Mouse (Mus musculus) heart, postnatal 10 days (tissue): Measurements from ENCODE around the gene Sox15. TPM values are rescaled to one million over a fixed set of nuclear protein-coding genes. Genes with fewer than 3 reads are reported as not detected.

Experiments used
- DNase-seq, 2 experiments: peaks; one replicate each; pipeline ENCODE4 v3.0.0; 2021
- intact Hi-C: fragments of 180-260 bp; cut with DNase I; formaldehyde crosslinking; loops from one replicate; pipeline ENCODE4 v1.15.1; 2025
- total RNA-seq, 2 experiments: library from RNA; stranded (reverse); gene quantifications; 2 replicates each; pipeline ENCODE4 v1.2.3; 2021

Sox15 gene
- total RNA-seq, 2 experiments from 2014 or later = not detected

GRCm38 (mm10) chr11:69633128-69633866 lies 21.8 kb upstream of the Sox15 start:
- intact Hi-C loops = no loop called here
- DNase-seq = no peak

- DNase-seq = no peak
- intact Hi-C loops = no loop called here
Observed at GRCm38 (mm10) chr11:69635471-69635870, 19.6 kb upstream of the Sox15 start.

- no peak for DNase-seq
- intact Hi-C loops = no loop called here
Observed at GRCm38 (mm10) chr11:69645860-69646259, 9.3 kb upstream of the Sox15 start.

- no peak for DNase-seq
- intact Hi-C loops = no loop called here
Observed at GRCm38 (mm10) chr11:69653399-69653798, 1.7 kb upstream of the Sox15 start.

GRCm38 (mm10) chr11:69654760-69655159 lies 354 bp upstream of the Sox15 start:
- no peak for DNase-seq
- intact Hi-C loops = loop anchor here (2.0 kb wide), 1 partner anchor 18 kb away; no protein-coding TSS in a partner anchor

GRCm38 (mm10) chr11:69656065-69656455 lies 946 bp downstream of the Sox15 start:
- intact Hi-C loops = no loop called here
- no peak for DNase-seq

- peak; percentile 47 to 70 for DNase-seq
- intact Hi-C loops = no loop called here
Observed at GRCm38 (mm10) chr11:69656617-69657461, 1.7 kb downstream of the Sox15 start.

- DNase-seq = no peak
- intact Hi-C loops = no loop called here
Observed at GRCm38 (mm10) chr11:69657462-69657881, 2.4 kb downstream of the Sox15 start.

- DNase-seq = peak in 1 of 2 experiments; percentile 42
- intact Hi-C loops = no loop called here
Observed at GRCm38 (mm10) chr11:69661221-69661881, 6.2 kb downstream of the Sox15 start.

- intact Hi-C loops = loop anchor here (1.0 kb wide), 1 partner anchor 10 kb away; the partner anchor contains the start of gene Eif4a1
- peak; percentile 96 for DNase-seq
Observed at GRCm38 (mm10) chr11:69662213-69662966, 7.3 kb downstream of the Sox15 start, which contains the start of gene Mpdu1. Mpdu1 (minus strand) TSS chr11:69662642.

- no peak for DNase-seq
- intact Hi-C loops = loop anchor here (1.0 kb wide), 1 partner anchor 9 kb away; the partner anchor contains the start of gene Eif4a1
Observed at GRCm38 (mm10) chr11:69662967-69663671, 8.0 kb downstream of the Sox15 start.

GRCm38 (mm10) chr11:69663795-69664194 lies 8.7 kb downstream of the Sox15 start:
- DNase-seq = peak in 1 of 2 experiments; percentile 41
- intact Hi-C loops = no loop called here

GRCm38 (mm10) chr11:69664841-69665240 lies 9.7 kb downstream of the Sox15 start:
- intact Hi-C loops = no loop called here

GRCm38 (mm10) chr11:69665457-69665960 lies 10.4 kb downstream of the Sox15 start:
- DNase-seq = no peak
- intact Hi-C loops = no loop called here

More at GRCm38 (mm10) chr11:69664841-69665240, 9.7 kb downstream of the Sox15 start:
- no peak for DNase-seq

- intact Hi-C loops = no loop called here
- peak; percentile 52 to 56 for DNase-seq
Observed at GRCm38 (mm10) chr11:69665961-69666664, 11.0 kb downstream of the Sox15 start, which contains the start of gene Cd68. Cd68 (minus strand) TSS chr11:69666153.

GRCm38 (mm10) chr11:69666665-69667005 lies 11.5 kb downstream of the Sox15 start:
- intact Hi-C loops = no loop called here
- DNase-seq = no peak

- DNase-seq = peak; percentile 95 to 98
- intact Hi-C loops = no loop called here
Observed at GRCm38 (mm10) chr11:69670786-69671725, 15.9 kb downstream of the Sox15 start.
